Mouse (Mus musculus) bone marrow macrophage, adult 2 months (primary cell): ENCODE measurements at regions not wholly inside any gene's neighbourhood (a gene's known extent, or its start where the extent isn't known, plus 50 kb on each side); places are given as distances from the start of the nearest gene placed in this dataset.

Experiments used
- H3K27ac ChIP-seq: 2 replicates; pipeline ENCODE4 v1.5.1; 2012; ENCODE audit warnings: low read depth, low read length; ENCODE audit not compliant: insufficient read depth
- H3K4me1 ChIP-seq: 2 replicates; pipeline ENCODE4 v1.6.1; 2012; ENCODE audit warnings: low read length; ENCODE audit not compliant: control insufficient read depth, insufficient read depth
- H3K4me3 ChIP-seq: 2 replicates; pipeline ENCODE4 v1.5.1; 2012; ENCODE audit warnings: mild to moderate bottlenecking, low read length, moderate library complexity; ENCODE audit not compliant: insufficient read depth
- CTCF ChIP-seq: IDR thresholded peaks from 2 replicates; pipeline ENCODE4 v1.5.1; 2012; ENCODE audit warnings: low read depth, mild to moderate bottlenecking, low read length, moderate library complexity
- POLR2A ChIP-seq: IDR thresholded peaks from 2 replicates; pipeline ENCODE4 v1.6.1; 2012; ENCODE audit warnings: mild to moderate bottlenecking, low read depth, low read length, borderline replicate concordance

DNA sequence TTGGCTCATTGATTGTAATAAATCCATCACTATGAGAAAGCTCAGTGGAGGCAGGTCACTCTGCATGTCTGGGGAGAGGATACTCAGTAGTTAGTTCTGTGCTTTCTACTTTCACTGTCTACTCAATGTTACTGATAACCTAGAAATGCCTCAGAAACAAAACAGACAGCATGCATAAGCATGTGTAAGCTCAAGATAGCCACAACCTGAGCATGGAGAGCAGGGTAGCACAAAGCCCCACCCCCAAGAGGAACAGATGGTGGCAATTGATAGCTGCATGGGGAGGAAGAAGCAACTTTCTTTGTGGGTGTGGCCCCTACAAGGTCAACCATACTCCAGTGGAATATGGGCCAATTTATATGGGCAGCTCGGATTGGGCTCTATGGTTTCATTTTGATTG, 711.9 kb downstream of the Pdcd6ip start:
- no peak overlapping the region for H3K27ac ChIP-seq
- H3K4me3 ChIP-seq = no peak overlapping the region

DNA sequence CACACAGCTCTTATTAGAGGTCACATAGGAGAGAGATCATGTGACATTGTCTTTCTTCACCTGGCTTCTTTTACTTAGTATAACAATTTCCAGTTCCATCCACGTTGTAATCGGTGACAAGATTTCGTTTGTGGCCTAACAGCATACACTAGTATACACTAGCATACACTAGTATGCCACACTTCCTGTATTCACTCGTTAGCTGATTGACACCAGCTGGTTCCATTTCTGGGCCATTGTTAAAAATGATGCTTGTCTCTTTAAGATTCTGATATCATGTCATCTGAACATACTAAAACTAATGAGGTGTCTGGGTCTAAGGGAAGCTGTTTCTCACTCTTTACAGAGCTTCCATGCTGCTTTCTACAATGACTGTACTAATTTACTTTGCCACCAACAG, 713.3 kb downstream of the Pdcd6ip start:
- H3K4me3 ChIP-seq = no peak overlapping the region
- peaks cover 5% of the 10 kb centered on the region; the same call in 1 of the 2 replicates for H3K4me1 ChIP-seq
- H3K27ac ChIP-seq = no peak overlapping the region
- TF ChIP-seq POLR2A = no peak
- no peak for TF ChIP-seq CTCF

More for the DNA sequence above, 711.9 kb downstream of the Pdcd6ip start:
- TF ChIP-seq CTCF = no peak
- TF ChIP-seq POLR2A = no peak
- H3K4me1 ChIP-seq = peaks cover 3% of the 10 kb centered on the region; the same call in 1 of the 2 replicates

DNA sequence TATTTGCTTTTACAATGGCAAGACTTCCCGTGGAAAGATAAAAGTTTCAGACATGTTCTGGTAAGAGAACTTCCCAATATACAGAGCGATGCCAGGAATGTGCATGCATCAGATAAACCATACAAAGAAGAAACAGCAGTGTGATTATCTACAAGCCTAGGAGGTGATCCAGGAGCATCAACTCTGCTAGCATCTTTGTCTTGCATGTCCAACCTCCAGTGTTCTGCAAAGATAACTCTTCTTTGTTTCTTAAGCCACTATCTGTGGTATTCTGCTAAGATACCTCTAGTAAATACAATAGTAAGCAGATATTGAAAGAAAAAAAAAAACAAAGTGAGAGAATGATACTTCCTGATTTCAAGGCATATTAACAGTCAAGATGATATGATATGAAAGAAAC, 714.4 kb downstream of the Pdcd6ip start:
- TF ChIP-seq CTCF (no peak), POLR2A (no peak)
- H3K27ac ChIP-seq = no peak overlapping the region; the same call in 1 of the 2 replicates

DNA sequence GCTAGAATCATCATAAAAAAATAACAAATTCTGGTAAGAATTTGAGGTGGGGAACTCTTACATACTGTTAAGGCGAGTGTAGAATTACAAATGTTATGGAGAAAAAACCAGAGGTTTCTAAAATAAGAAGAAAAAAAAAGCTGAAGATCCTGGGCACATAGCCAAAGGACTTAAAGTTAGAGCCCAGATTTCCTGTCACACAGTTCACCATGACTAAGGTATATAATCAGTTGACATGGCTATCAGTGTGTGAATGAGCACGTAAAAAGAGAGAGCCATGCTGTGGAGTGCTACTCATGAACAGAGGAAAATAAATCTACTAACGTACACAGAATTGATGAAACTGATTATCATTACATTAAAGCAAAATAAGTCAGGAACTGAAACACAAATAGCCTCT, 715.1 kb downstream of the Pdcd6ip start:
- peaks cover 5% of the 10 kb centered on the region; the same call in 1 of the 2 replicates for H3K4me1 ChIP-seq
- H3K4me3 ChIP-seq = no peak overlapping the region
- no peak overlapping the region for H3K27ac ChIP-seq
- TF ChIP-seq POLR2A (no peak), CTCF (no peak)

More for the DNA sequence above, 714.4 kb downstream of the Pdcd6ip start:
- no peak overlapping the region for H3K4me3 ChIP-seq
- peaks cover 5% of the 10 kb centered on the region; the same call in 1 of the 2 replicates for H3K4me1 ChIP-seq

DNA sequence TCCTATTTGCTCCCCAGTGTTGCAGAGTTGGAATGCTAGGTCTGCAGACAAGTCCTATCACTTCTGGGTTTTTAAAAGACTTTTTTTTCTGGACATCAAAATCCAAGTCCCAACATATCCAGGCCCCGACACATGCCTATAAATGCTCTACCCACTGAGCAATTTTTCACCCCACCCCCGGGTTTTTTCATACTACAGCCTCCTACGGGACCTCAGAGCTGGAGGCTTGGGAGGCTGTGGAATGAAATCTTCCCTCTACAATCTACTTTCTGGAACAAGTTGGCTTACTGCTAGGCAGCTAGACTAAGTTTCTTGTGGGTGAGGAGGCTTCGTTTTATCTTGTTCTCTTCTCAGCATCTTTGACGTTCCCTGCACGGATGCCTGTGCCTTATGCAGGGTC, 724.7 kb downstream of the Pdcd6ip start:
- no peaks in the 10 kb centered on the region for H3K4me1 ChIP-seq
- no peak overlapping the region for H3K27ac ChIP-seq
- no peak for TF ChIP-seq POLR2A
- TF ChIP-seq CTCF = no peak
- no peak overlapping the region for H3K4me3 ChIP-seq

DNA sequence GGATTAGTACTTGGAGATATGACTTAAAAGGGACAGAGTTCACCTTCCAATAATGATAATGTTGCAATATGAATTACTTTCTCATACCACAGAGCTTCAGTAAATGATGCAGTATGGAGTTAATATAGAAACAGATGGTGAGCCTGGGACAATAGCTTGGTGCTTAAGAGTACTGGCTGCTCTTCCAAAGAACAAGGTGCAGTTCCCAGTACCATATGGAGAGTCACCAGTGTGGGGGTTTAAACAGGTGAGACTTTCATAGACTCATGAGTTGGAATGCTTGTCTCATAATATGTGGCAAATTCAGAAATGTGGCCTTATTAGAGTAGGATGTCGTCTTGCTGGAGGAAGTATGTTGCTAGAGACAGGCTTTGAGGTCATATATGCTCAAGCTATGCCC, 715.8 kb upstream of the Arpp21 start:
- peaks cover 17% of the 10 kb centered on the region for H3K4me1 ChIP-seq
- TF ChIP-seq CTCF = no peak
- TF ChIP-seq POLR2A = no peak
- H3K27ac ChIP-seq = no peak overlapping the region
- H3K4me3 ChIP-seq = no peak overlapping the region

DNA sequence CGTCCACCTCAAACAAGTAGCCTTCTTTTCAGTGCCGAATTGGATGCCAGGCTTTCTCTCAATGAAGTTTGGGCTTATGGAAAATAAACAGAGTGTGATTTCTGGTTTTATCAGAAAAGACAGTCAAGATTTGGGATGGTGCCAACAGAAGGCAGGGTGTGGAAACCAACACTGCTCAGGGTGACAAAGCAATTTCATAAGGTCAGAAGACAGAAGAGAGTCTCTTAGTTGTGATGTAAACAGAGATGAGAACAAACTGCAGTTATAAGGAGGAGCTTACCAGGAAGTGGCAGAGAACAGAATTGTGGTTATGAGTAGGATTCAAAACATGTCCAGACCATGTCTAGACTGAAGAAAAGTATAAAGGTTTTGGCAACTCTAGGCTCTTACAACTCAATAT, 714.3 kb upstream of the Arpp21 start:
- H3K4me1 ChIP-seq = peaks cover 17% of the 10 kb centered on the region
- TF ChIP-seq POLR2A (no peak), CTCF (no peak)
- H3K27ac ChIP-seq = peak overlapping the region; percentile 28; the same call in 1 of the 2 replicates
- no peak overlapping the region for H3K4me3 ChIP-seq

DNA sequence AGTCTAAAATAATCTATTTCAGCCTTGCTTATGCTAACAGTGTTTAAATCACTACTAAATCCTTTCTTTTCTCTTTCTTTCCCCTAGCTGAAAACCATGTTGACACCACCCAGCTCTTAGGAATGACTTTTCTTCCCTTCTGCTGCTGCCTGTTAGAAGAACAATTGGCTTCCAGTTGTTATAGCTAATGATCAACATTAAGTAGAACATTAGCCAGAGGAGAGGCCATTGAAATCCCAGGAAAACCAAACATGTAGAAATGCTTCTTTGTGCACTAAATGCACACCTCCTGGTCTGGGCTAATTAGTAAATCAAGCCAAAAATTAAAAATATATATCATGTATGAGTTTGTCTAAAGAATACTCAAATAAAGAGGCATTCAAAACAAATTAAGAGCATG, 703.0 kb upstream of the Arpp21 start:
- Histone ChIP-seq H3K4me1 (no peaks in the 10 kb centered on the region), H3K4me3 (no peak overlapping the region), H3K27ac (no peak overlapping the region)
- TF ChIP-seq CTCF (no peak), POLR2A (no peak)

DNA sequence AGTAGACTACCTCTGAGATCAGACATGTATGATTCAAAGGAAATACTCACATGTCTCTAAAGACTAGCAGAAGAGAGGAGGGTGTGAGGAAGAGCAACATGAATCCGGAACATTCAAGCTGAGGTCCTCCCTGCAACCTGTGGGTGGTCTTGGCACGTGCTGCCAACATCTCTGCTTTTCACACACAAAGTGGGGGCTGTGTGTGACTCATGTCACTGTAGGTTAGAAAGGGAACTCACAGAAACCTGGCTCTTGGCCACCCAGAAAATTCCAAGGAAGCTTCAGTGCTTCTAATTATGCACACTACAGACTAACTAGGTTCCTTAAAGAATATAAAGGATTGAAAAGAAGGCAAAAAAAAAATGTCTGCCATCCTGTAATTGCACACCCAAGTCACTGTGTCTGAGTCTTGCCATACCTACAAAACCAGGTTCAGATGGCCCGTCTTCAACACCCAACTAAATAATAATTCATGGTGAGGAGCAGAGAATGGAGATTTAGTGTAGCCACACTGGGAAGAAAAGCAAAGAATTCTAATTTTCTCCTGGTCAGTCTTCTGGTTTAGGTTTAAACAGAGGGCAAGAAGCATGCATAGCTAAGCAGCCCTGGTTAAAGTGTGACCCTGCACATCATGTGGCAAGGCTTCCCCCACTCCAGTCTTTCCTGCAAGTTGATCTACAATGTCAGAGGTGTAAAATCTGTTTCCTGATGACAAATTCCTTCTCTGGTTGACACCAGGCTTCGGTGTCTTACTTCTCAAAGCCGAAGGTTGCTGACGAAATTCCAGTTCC, 673.8 kb upstream of the Arpp21 start:
- Histone ChIP-seq H3K27ac (no peak overlapping the region), H3K4me3 (no peak overlapping the region), H3K4me1 (peaks cover 2% of the 10 kb centered on the region; the same call in 1 of the 2 replicates)
- TF ChIP-seq CTCF = no peak
- TF ChIP-seq POLR2A = no peak

DNA sequence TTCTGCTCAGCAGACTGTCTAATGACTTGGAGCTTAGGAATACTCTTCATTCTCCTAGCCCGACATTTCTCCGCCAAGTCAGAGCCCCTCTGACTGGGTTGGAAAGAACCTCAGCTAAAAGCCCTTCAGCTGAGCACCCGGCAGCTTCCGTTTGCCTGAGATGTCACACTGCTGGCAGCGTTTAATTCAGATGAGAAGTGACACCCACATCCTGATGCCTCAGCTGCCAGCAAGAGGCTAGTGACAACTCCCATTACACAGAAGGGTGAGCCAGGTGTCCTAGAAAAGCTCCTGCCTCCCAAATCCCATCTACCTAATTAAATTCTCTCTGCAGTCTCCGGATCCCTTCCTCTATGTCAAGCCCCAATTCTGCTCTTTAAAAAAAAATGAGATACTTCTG, 670.2 kb upstream of the Arpp21 start:
- H3K27ac ChIP-seq = no peak overlapping the region
- H3K4me3 ChIP-seq = no peak overlapping the region
- TF ChIP-seq POLR2A (no peak), CTCF (no peak)
- H3K4me1 ChIP-seq = peaks cover 2% of the 10 kb centered on the region; the same call in 1 of the 2 replicates
